In genomic region chr6:113082229-113082628, GRCm38 (mm10) we compare ENCODE assay signal across 7 mouse cellular contexts. TPM values are rescaled to one million over a fixed set of nuclear protein-coding genes. Genes with fewer than 3 reads are reported as not detected.
DNase-seq lines count a peak whose midpoint lies in the region; ATAC-seq and TF ChIP-seq lines count a peak whose summit lies in the region.

No protein-coding gene starts in this region.

- H3K4me2 ChIP-seq in lung, embryonic 14.5 days: peak overlapping the region; percentile 34
- peak overlapping the region; percentile 35 for H3K4me2 ChIP-seq in embryonic facial prominence, embryonic 12.5 days (replicated peaks)
- peak overlapping the region; percentile 44 for H3K4me2 ChIP-seq in hindbrain, embryonic 13.5 days
- peak overlapping the region; percentile 51 for H3K4me2 ChIP-seq in liver, embryonic 15.5 days
- H3K4me2 ChIP-seq in stomach, postnatal 0 days (replicated peaks; ENCODE audit: low read depth): peak overlapping the region; percentile 6; the same call in 1 of the 2 replicates

- WGBS in lung, embryonic 14.5 days: 13% methylated on average over 6 of the region's 6 CpGs
- 9% methylated on average over 6 of the region's 6 CpGs for WGBS in lung, adult 2 months
- 19% methylated on average over 6 of the region's 6 CpGs for WGBS in embryonic facial prominence, embryonic 12.5 days
- 14% methylated on average over 6 of the region's 6 CpGs for WGBS in hindbrain, embryonic 13.5 days
- 28% methylated on average over 6 of the region's 6 CpGs for WGBS in liver, embryonic 15.5 days (ENCODE audit: insufficient replicate concordance)
- WGBS in stomach, postnatal 0 days: 13% methylated on average over 6 of the region's 6 CpGs

- no peak for TF ChIP-seq POLR2A in lung, adult 2 months (IDR thresholded peaks at IDR 0.05; ENCODE audit: borderline replicate concordance, extremely low read depth, low read depth, low read length)

- peak overlapping the region; percentile 30; the same call in 1 of the 2 replicates for H3K9ac ChIP-seq in lung, embryonic 14.5 days
- no peak overlapping the region for H3K9ac ChIP-seq in embryonic facial prominence, embryonic 12.5 days
- peak overlapping the region; percentile 65 for H3K9ac ChIP-seq in hindbrain, embryonic 13.5 days
- no peak overlapping the region for H3K9ac ChIP-seq in liver, embryonic 15.5 days
- H3K9ac ChIP-seq in stomach, postnatal 0 days (ENCODE audit: low read length): no peak overlapping the region

- H3K4me1 ChIP-seq in lung, embryonic 14.5 days (ENCODE audit: insufficient read depth): peaks cover 2% of the 10 kb centered on the region; the same call in 1 of the 2 replicates
- peaks cover 21% of the 10 kb centered on the region for H3K4me1 ChIP-seq in lung, adult 2 months (ENCODE audit: control insufficient read depth, insufficient read depth, low read length)
- H3K4me1 ChIP-seq in embryonic facial prominence, embryonic 12.5 days: peaks cover 32% of the 10 kb centered on the region; the same call in 1 of the 2 replicates
- peaks cover 46% of the 10 kb centered on the region for H3K4me1 ChIP-seq in hindbrain, embryonic 13.5 days (replicated peaks)
- H3K4me1 ChIP-seq in liver, embryonic 15.5 days (replicated peaks): peaks cover 29% of the 10 kb centered on the region
- no peaks in the 10 kb centered on the region for H3K4me1 ChIP-seq in stomach, postnatal 0 days (replicated peaks; ENCODE audit: control insufficient read depth, insufficient read depth)

- no peaks in the 10 kb centered on the region for H3K9me3 ChIP-seq in lung, embryonic 14.5 days (ENCODE audit: low read depth, low read length)
- H3K9me3 ChIP-seq in embryonic facial prominence, embryonic 12.5 days: no peaks in the 10 kb centered on the region
- no peaks in the 10 kb centered on the region for H3K9me3 ChIP-seq in hindbrain, embryonic 13.5 days
- H3K9me3 ChIP-seq in liver, embryonic 15.5 days (replicated peaks): no peaks in the 10 kb centered on the region
- no peaks in the 10 kb centered on the region for H3K9me3 ChIP-seq in stomach, postnatal 0 days (ENCODE audit: control insufficient read depth, low read length)

- H3K4me3 ChIP-seq in lung, embryonic 14.5 days (ENCODE audit: low read depth, low read length): no peak overlapping the region
- H3K4me3 ChIP-seq in lung, adult 2 months (replicated peaks; ENCODE audit: extremely low read depth, low read depth, low read length): no peak overlapping the region
- H3K4me3 ChIP-seq in embryonic facial prominence, embryonic 12.5 days: no peak overlapping the region
- 0 out of 2 replicates have a peak overlapping the region, but pooled peaks have one; percentile 7 for H3K4me3 ChIP-seq in hindbrain, embryonic 13.5 days
- H3K4me3 ChIP-seq in liver, embryonic 15.5 days (replicated peaks): no peak overlapping the region; the same call in 1 of the 2 replicates
- H3K4me3 ChIP-seq in stomach, postnatal 0 days (ENCODE audit: low read depth, low read length): no peak overlapping the region

- ATAC-seq in lung, embryonic 14.5 days (ENCODE audit: insufficient read depth): no peak
- no peak for ATAC-seq in embryonic facial prominence, embryonic 12.5 days (ENCODE audit: insufficient number of reproducible peaks, insufficient read depth, low FRiP score, low TSS enrichment)
- no peak for ATAC-seq in hindbrain, embryonic 13.5 days (ENCODE audit: low FRiP score)
- no peak for ATAC-seq in liver, embryonic 15.5 days (ENCODE audit: insufficient read depth)
- no peak; the same call in 1 of the 2 replicates for ATAC-seq in stomach, postnatal 0 days (ENCODE audit: low FRiP score, low TSS enrichment)

- no peak for TF ChIP-seq EP300 in stomach, postnatal 0 days (optimal IDR thresholded peaks at IDR 0.05)

- peak; percentile 19 for DNase-seq in lung, embryonic 14.5 days
- DNase-seq in lung, adult 2 months: no peak
- peak; percentile 70 for DNase-seq in stomach, postnatal 0 days (ENCODE audit: low spot score)
- DNase-seq in MN1 (ENCODE audit: low spot score): no peak

- H3K27ac ChIP-seq in lung, embryonic 14.5 days (ENCODE audit: low read depth): no peak overlapping the region
- H3K27ac ChIP-seq in embryonic facial prominence, embryonic 12.5 days: peak overlapping the region; percentile 20; the same call in 1 of the 2 replicates
- peak overlapping the region; percentile 82 for H3K27ac ChIP-seq in hindbrain, embryonic 13.5 days
- peak overlapping the region; percentile 6; the same call in 1 of the 2 replicates for H3K27ac ChIP-seq in liver, embryonic 15.5 days (replicated peaks)
- peak overlapping the region; percentile 36 for H3K27ac ChIP-seq in stomach, postnatal 0 days (replicated peaks)

- no peaks in the 10 kb centered on the region for H3K36me3 ChIP-seq in lung, embryonic 14.5 days (ENCODE audit: insufficient read depth)
- H3K36me3 ChIP-seq in embryonic facial prominence, embryonic 12.5 days: no peaks in the 10 kb centered on the region
- no peaks in the 10 kb centered on the region for H3K36me3 ChIP-seq in hindbrain, embryonic 13.5 days
- H3K36me3 ChIP-seq in liver, embryonic 15.5 days (replicated peaks): 0 out of 2 replicates have a peak, but pooled peaks cover 6% of the 10 kb centered on the region
- H3K36me3 ChIP-seq in stomach, postnatal 0 days (ENCODE audit: control insufficient read depth, insufficient read depth, low read length): no peaks in the 10 kb centered on the region

- no peaks in the 10 kb centered on the region for H3K27me3 ChIP-seq in lung, embryonic 14.5 days (ENCODE audit: insufficient read depth, low read length)
- no peaks in the 10 kb centered on the region for H3K27me3 ChIP-seq in embryonic facial prominence, embryonic 12.5 days
- H3K27me3 ChIP-seq in hindbrain, embryonic 13.5 days: no peaks in the 10 kb centered on the region
- no peaks in the 10 kb centered on the region for H3K27me3 ChIP-seq in liver, embryonic 15.5 days
- no peaks in the 10 kb centered on the region for H3K27me3 ChIP-seq in stomach, postnatal 0 days (ENCODE audit: control insufficient read depth, insufficient read depth, low read length)

- TF ChIP-seq CTCF in lung, embryonic 14.5 days (IDR thresholded peaks at IDR 0.05; ENCODE audit: low read depth): no peak
- TF ChIP-seq CTCF in lung, adult 2 months (IDR thresholded peaks at IDR 0.05; ENCODE audit: insufficient read depth, low read length): no peak
- no peak for TF ChIP-seq CTCF in stomach, postnatal 0 days (IDR thresholded peaks at IDR 0.05; ENCODE audit: low read depth)

RNA-seq across cellular contexts. Expression of gene Setd5, which starts 5.1 kb away (rescaled TPM):
- polyA plus RNA-seq in lung, embryonic 14.5 days (2014; fragmentation: Nextera tagmentation; extraction: Ambion mirVana): 96.9 and 102 TPM in 2 replicates
- polyA plus RNA-seq in lung, adult 2 months (2012; rRNA removed): 28.7 and 30.6 TPM in 2 replicates
- polyA plus RNA-seq in embryonic facial prominence, embryonic 12.5 days (2016; fragmentation: Nextera tagmentation; extraction: Ambion mirVana): 73.7 and 77.6 TPM in 2 replicates
- 51.2 and 54.7 TPM in 2 replicates for polyA plus RNA-seq in hindbrain, embryonic 13.5 days (2015; fragmentation: Nextera tagmentation; extraction: Ambion mirVana)
- 17.1 and 18.1 TPM in 2 replicates for polyA plus RNA-seq in liver, embryonic 15.5 days (2015; fragmentation: Nextera tagmentation; extraction: Ambion mirVana)
- 34.6 and 35.9 TPM in 2 replicates for polyA plus RNA-seq in stomach, postnatal 0 days (2015; fragmentation: Nextera tagmentation; extraction: Ambion mirVana)

RNA-seq across cellular contexts. Expression of gene Thumpd3, which starts 36.2 kb away (rescaled TPM):
- polyA plus RNA-seq in lung, embryonic 14.5 days (2014; fragmentation: Nextera tagmentation; extraction: Ambion mirVana): 41.6 and 46.3 TPM in 2 replicates
- 3.5 and 5.8 TPM in 2 replicates for polyA plus RNA-seq in lung, adult 2 months (2012; rRNA removed)
- polyA plus RNA-seq in embryonic facial prominence, embryonic 12.5 days (2016; fragmentation: Nextera tagmentation; extraction: Ambion mirVana): 50.8 and 52.6 TPM in 2 replicates
- 56.4 and 58.8 TPM in 2 replicates for polyA plus RNA-seq in hindbrain, embryonic 13.5 days (2015; fragmentation: Nextera tagmentation; extraction: Ambion mirVana)
- polyA plus RNA-seq in liver, embryonic 15.5 days (2015; fragmentation: Nextera tagmentation; extraction: Ambion mirVana): 31.7 and 32.1 TPM in 2 replicates
- polyA plus RNA-seq in stomach, postnatal 0 days (2015; fragmentation: Nextera tagmentation; extraction: Ambion mirVana): 33.6 and 34.0 TPM in 2 replicates

Comparison
In these comparisons a context has a peak if more than half of its experiments do, and no peak if none do; other contexts are left out.
1. DNase-seq: peak in lung, embryonic 14.5 days (single experiment) and stomach, postnatal 0 days (single experiment); none in lung, adult 2 months (single experiment) and MN1 (single experiment).
2. H3K9ac ChIP-seq: peak in lung, embryonic 14.5 days (single experiment) and hindbrain, embryonic 13.5 days (single experiment); none in embryonic facial prominence, embryonic 12.5 days (single experiment), liver, embryonic 15.5 days (single experiment) and stomach, postnatal 0 days (single experiment).
3. Peak in every context shown above with its lines, with median percentiles within 50 percentile points of each other: H3K4me2 ChIP-seq.